Mouse (Mus musculus) testis, adult 2 months (tissue): Measurements from ENCODE around the gene Tmem129. TPM values are rescaled to one million over a fixed set of nuclear protein-coding genes. Genes with fewer than 3 reads are reported as not detected.

Experiments
- H3K27ac ChIP-seq: fragments of 200-500 bp; 2 replicates; pipeline ENCODE4 v1.5.1; 2012; ENCODE audit warnings: low read depth, low read length; ENCODE audit not compliant: control insufficient read depth, insufficient read depth
- H3K27me3 ChIP-seq: fragments of 200-500 bp; 2 replicates; pipeline ENCODE4 v1.6.1; 2012; ENCODE audit warnings: mild to moderate bottlenecking, low read length, moderate library complexity; ENCODE audit not compliant: control insufficient read depth, insufficient read depth
- H3K36me3 ChIP-seq: fragments of 200-500 bp; 2 replicates; pipeline ENCODE4 v1.6.1; 2012; ENCODE audit warnings: mild to moderate bottlenecking, low read length; ENCODE audit not compliant: control insufficient read depth, insufficient read depth
- H3K4me1 ChIP-seq: fragments of 200-500 bp; 2 replicates; pipeline ENCODE4 v1.6.1; 2012; ENCODE audit warnings: low read length; ENCODE audit not compliant: control insufficient read depth, insufficient read depth
- H3K4me3 ChIP-seq: fragments of 200-500 bp; 2 replicates; pipeline ENCODE4 v1.5.1; 2012; ENCODE audit warnings: low read depth, mild to moderate bottlenecking, low read length, moderate library complexity, mixed read lengths; ENCODE audit not compliant: control insufficient read depth
- CTCF ChIP-seq: fragments of 200-500 bp; IDR thresholded peaks from 2 replicates; pipeline ENCODE4 v1.5.1; 2012; ENCODE audit warnings: low read depth, mild to moderate bottlenecking, inconsistent platforms, low read length, moderate library complexity; ENCODE audit not compliant: control insufficient read depth, insufficient read depth, insufficient replicate concordance
- POLR2A ChIP-seq: fragments of 200-500 bp; IDR thresholded peaks from 2 replicates; pipeline ENCODE4 v1.6.1; 2012; ENCODE audit warnings: low read depth, mild to moderate bottlenecking, inconsistent platforms, low read length, moderate library complexity; ENCODE audit not compliant: control insufficient read depth
- polyA plus RNA-seq: library from polyadenylated mRNA; depleted of rRNA; stranded (reverse); fragments of >200 nt; gene quantifications from 2 replicates; pipeline ENCODE4 v1.2.3, GENCODE M21; 2012

The Tmem129 gene
- polyA plus RNA-seq, 1 experiment = 56.1 TPM

- H3K36me3 ChIP-seq = no peaks in the 10 kb centered on the region
- no peaks in the 10 kb centered on the region; the same call in 1 of the 2 replicates for H3K4me1 ChIP-seq
- TF ChIP-seq CTCF = no peak; the same call in 1 of the 2 replicates
- no peaks in the 10 kb centered on the region for H3K27me3 ChIP-seq
- H3K4me3 ChIP-seq = no peak overlapping the region
- no peak overlapping the region for H3K27ac ChIP-seq
Measured at GRCm38 (mm10) chr5:33683897-33684652, 25.9 kb upstream of the Tmem129 start.

- no peaks in the 10 kb centered on the region for H3K36me3 ChIP-seq
- H3K4me3 ChIP-seq = no peak overlapping the region
- no peaks in the 10 kb centered on the region; the same call in 1 of the 2 replicates for H3K4me1 ChIP-seq
- no peak overlapping the region for H3K27ac ChIP-seq
- H3K27me3 ChIP-seq = no peaks in the 10 kb centered on the region
- no peak for TF ChIP-seq POLR2A
- no peak for TF ChIP-seq CTCF
Measured at GRCm38 (mm10) chr5:33682963-33683362, 24.7 kb upstream of the Tmem129 start.

- H3K27me3 ChIP-seq = no peaks in the 10 kb centered on the region
- H3K27ac ChIP-seq = no peak overlapping the region
- no peaks in the 10 kb centered on the region; the same call in 1 of the 2 replicates for H3K4me1 ChIP-seq
- TF ChIP-seq CTCF (no peak), POLR2A (no peak)
- H3K36me3 ChIP-seq = no peaks in the 10 kb centered on the region
- no peak overlapping the region for H3K4me3 ChIP-seq
Measured at GRCm38 (mm10) chr5:33681611-33682388, 23.6 kb upstream of the Tmem129 start.

- Histone ChIP-seq H3K4me3 (no peak overlapping the region), H3K27ac (no peak overlapping the region)
- TF ChIP-seq CTCF (no peak), POLR2A (no peak)
Measured at GRCm38 (mm10) chr5:33681044-33681443, 22.8 kb upstream of the Tmem129 start.

GRCm38 (mm10) chr5:33678244-33678643, 20.0 kb upstream of the Tmem129 start:
- no peaks in the 10 kb centered on the region; the same call in 1 of the 2 replicates for H3K4me1 ChIP-seq
- no peaks in the 10 kb centered on the region for H3K36me3 ChIP-seq
- no peak overlapping the region for H3K4me3 ChIP-seq
- no peak for TF ChIP-seq POLR2A
- TF ChIP-seq CTCF = no peak
- no peak overlapping the region for H3K27ac ChIP-seq
- H3K27me3 ChIP-seq = no peaks in the 10 kb centered on the region

More at GRCm38 (mm10) chr5:33681044-33681443, 22.8 kb upstream of the Tmem129 start:
- Histone ChIP-seq H3K4me1 (no peaks in the 10 kb centered on the region; the same call in 1 of the 2 replicates), H3K27me3 (no peaks in the 10 kb centered on the region), H3K36me3 (no peaks in the 10 kb centered on the region)

- H3K4me3 ChIP-seq = no peak overlapping the region
- TF ChIP-seq POLR2A (no peak), CTCF (peak; percentile 33; the same call in 1 of the 2 replicates)
- no peaks in the 10 kb centered on the region; the same call in 1 of the 2 replicates for H3K4me1 ChIP-seq
- H3K27me3 ChIP-seq = no peaks in the 10 kb centered on the region
- H3K36me3 ChIP-seq = peaks cover 2% of the 10 kb centered on the region
- no peak overlapping the region for H3K27ac ChIP-seq
Measured at GRCm38 (mm10) chr5:33675964-33676363, 17.7 kb upstream of the Tmem129 start.

GRCm38 (mm10) chr5:33674439-33674838, 16.2 kb upstream of the Tmem129 start:
- no peak overlapping the region for H3K27ac ChIP-seq
- no peaks in the 10 kb centered on the region for H3K27me3 ChIP-seq
- no peak overlapping the region for H3K4me3 ChIP-seq
- H3K4me1 ChIP-seq = no peaks in the 10 kb centered on the region
- TF ChIP-seq CTCF = no peak
- no peak for TF ChIP-seq POLR2A
- peaks cover 4% of the 10 kb centered on the region for H3K36me3 ChIP-seq
